Mouse (Mus musculus): ENCODE results near the gene Qrfpr. TPM values are rescaled to one million over a fixed set of nuclear protein-coding genes. Genes with fewer than 3 reads are reported as not detected.

Qrfpr gene
- polyA plus RNA-seq, 1 experiment, result not detected

- Histone ChIP-seq H3K27ac (ENCODE audit: control insufficient read depth, insufficient read depth, low read depth, low read length, poor library complexity) (no peak overlapping the region), H3K4me1 (ENCODE audit: control insufficient read depth, insufficient read depth, low read length) (no peaks in the 10 kb centered on the region), H3K4me3 (replicated peaks; ENCODE audit: control insufficient read depth, low read depth, low read length) (no peak overlapping the region)
- WGBS, result 74% methylated on average over 1 of the region's 1 CpGs
- TF ChIP-seq CTCF (IDR thresholded peaks at IDR 0.05; ENCODE audit: control insufficient read depth, insufficient read depth, low read length), result no peak
- TF ChIP-seq POLR2A (IDR thresholded peaks at IDR 0.05; ENCODE audit: borderline replicate concordance, control insufficient read depth, low read depth, low read length), result no peak
These were observed 83.9 kb downstream of the Qrfpr start for GRCm38 (mm10) chr3:36138171-36138660.

GRCm38 (mm10) chr3:36137560-36137959 is 84.6 kb downstream of the Qrfpr start:
- Histone ChIP-seq H3K27ac (ENCODE audit: control insufficient read depth, insufficient read depth, low read depth, low read length, poor library complexity) (no peak overlapping the region), H3K4me1 (ENCODE audit: control insufficient read depth, insufficient read depth, low read length) (no peaks in the 10 kb centered on the region), H3K4me3 (replicated peaks; ENCODE audit: control insufficient read depth, low read depth, low read length) (no peak overlapping the region)
- TF ChIP-seq POLR2A (IDR thresholded peaks at IDR 0.05; ENCODE audit: borderline replicate concordance, control insufficient read depth, low read depth, low read length), result no peak
- no peak for TF ChIP-seq CTCF (IDR thresholded peaks at IDR 0.05; ENCODE audit: control insufficient read depth, insufficient read depth, low read length)
- 47% methylated on average over 2 of the region's 2 CpGs for WGBS

- Histone ChIP-seq H3K27ac (ENCODE audit: control insufficient read depth, insufficient read depth, low read depth, low read length, poor library complexity) (no peak overlapping the region), H3K4me3 (replicated peaks; ENCODE audit: control insufficient read depth, low read depth, low read length) (no peak overlapping the region), H3K4me1 (ENCODE audit: control insufficient read depth, insufficient read depth, low read length) (no peaks in the 10 kb centered on the region)
- TF ChIP-seq POLR2A (IDR thresholded peaks at IDR 0.05; ENCODE audit: borderline replicate concordance, control insufficient read depth, low read depth, low read length) (no peak), CTCF (IDR thresholded peaks at IDR 0.05; ENCODE audit: control insufficient read depth, insufficient read depth, low read length) (no peak)
These were observed 86.0 kb downstream of the Qrfpr start for GRCm38 (mm10) chr3:36136152-36136551.

Other genes with a start within 250 kb of the Qrfpr start
- 3.5 and 12.6 TPM in 2 replicates for gene Mccc1, start 221.6 kb downstream of the Qrfpr start, polyA plus RNA-seq (2011; ENCODE audit: insufficient read depth, insufficient read length, low replicate concordance, missing spikeins)
- gene Ccdc144b, start 168.8 kb downstream of the Qrfpr start, polyA plus RNA-seq (2011; ENCODE audit: insufficient read depth, insufficient read length, low replicate concordance, missing spikeins), result not detected in 2 replicates
- 7.4 and 16.7 TPM in 2 replicates for gene Acad9, start 156.3 kb downstream of the Qrfpr start, polyA plus RNA-seq (2011; ENCODE audit: insufficient read depth, insufficient read length, low replicate concordance, missing spikeins)
- gene D3Ertd254e, start 71.3 kb downstream of the Qrfpr start, polyA plus RNA-seq (2011; ENCODE audit: insufficient read depth, insufficient read length, low replicate concordance, missing spikeins), result 0.45 and 0.92 TPM in 2 replicates